Mouse (Mus musculus) heart, adult 11 months (tissue): ENCODE results near the gene Oaz2.

Experiments used
- DNase-seq: peaks from one replicate; pipeline ENCODE4 v3.0.0; 2022

The Oaz2 gene

GRCm38 (mm10) chr9:65695646-65696045, 27.8 kb downstream of the Oaz2 start:
- peak; percentile 94 for DNase-seq

- DNase-seq: peak; percentile 92
Observed at GRCm38 (mm10) chr9:65696337-65696736, 28.5 kb downstream of the Oaz2 start.

- peak; percentile 91 for DNase-seq
Observed at GRCm38 (mm10) chr9:65697356-65697755, 29.6 kb downstream of the Oaz2 start.

GRCm38 (mm10) chr9:65697992-65698391, 30.2 kb downstream of the Oaz2 start:
- peak; percentile 82 for DNase-seq

GRCm38 (mm10) chr9:65700504-65700903, 32.7 kb downstream of the Oaz2 start:
- DNase-seq: no peak

- DNase-seq: peak; percentile 93
Observed at GRCm38 (mm10) chr9:65702286-65702685, 34.5 kb downstream of the Oaz2 start.

- DNase-seq: no peak
Observed at GRCm38 (mm10) chr9:65703241-65703640, 35.4 kb downstream of the Oaz2 start.

- no peak for DNase-seq
Observed at GRCm38 (mm10) chr9:65703926-65704595, 36.3 kb downstream of the Oaz2 start.

- DNase-seq: no peak
Observed at GRCm38 (mm10) chr9:65718195-65718594, 50.4 kb downstream of the Oaz2 start.

- DNase-seq: peak; percentile 94
Observed at GRCm38 (mm10) chr9:65721161-65721566, 53.4 kb downstream of the Oaz2 start.

GRCm38 (mm10) chr9:65724471-65725290, 56.9 kb downstream of the Oaz2 start:
- peak; percentile 94 for DNase-seq

GRCm38 (mm10) chr9:65725291-65725622, 57.5 kb downstream of the Oaz2 start:
- DNase-seq: no peak

GRCm38 (mm10) chr9:65726431-65726830, 58.6 kb downstream of the Oaz2 start:
- peak; percentile 89 for DNase-seq

GRCm38 (mm10) chr9:65727491-65727890, 59.7 kb downstream of the Oaz2 start:
- DNase-seq: peak; percentile 8

- peak; percentile 27 for DNase-seq
Observed at GRCm38 (mm10) chr9:65728588-65728987, 60.8 kb downstream of the Oaz2 start.

GRCm38 (mm10) chr9:65734931-65735330, 67.1 kb downstream of the Oaz2 start:
- peak; percentile 34 for DNase-seq
